Mouse (Mus musculus): ENCODE results near the gene Otop2. TPM values are rescaled to one million over a fixed set of nuclear protein-coding genes. Genes with fewer than 3 reads are reported as not detected.

Otop2 gene
- total and polyA plus RNA-seq, 2 experiments from 2014 or later: 0.13 TPM; not detected in 1

GRCm38 (mm10) chr11:115374695-115375425, 67.9 kb downstream of the Otop2 start:
- Histone ChIP-seq H3K9ac (peak overlapping the region; percentile 72), H3K4me1 (ENCODE audit: insufficient read depth) (peaks cover 6% of the 10 kb centered on the region), H3K4me2 (ENCODE audit: low read depth) (peak overlapping the region; percentile 75), H3K9me3 (ENCODE audit: low read length) (no peaks in the 10 kb centered on the region), H3K36me3 (ENCODE audit: insufficient read depth) (no peaks in the 10 kb centered on the region), H3K4me3 (ENCODE audit: low read depth, low read length) (peak overlapping the region; percentile 39), H3K27me3 (ENCODE audit: insufficient read depth, low read length) (no peaks in the 10 kb centered on the region), H3K27ac (ENCODE audit: low read depth, low read length) (peak overlapping the region; percentile 57)
- DNase-seq (no peak), ATAC-seq (0 out of 2 replicates have a peak, but pooled peaks have one; percentile 12)
- WGBS: 58% methylated on average over 12 of the region's 12 CpGs
- TF ChIP-seq CTCF (IDR thresholded peaks at IDR 0.05; ENCODE audit: low read depth): no peak

- Histone ChIP-seq H3K9me3 (ENCODE audit: low read length) (no peaks in the 10 kb centered on the region), H3K9ac (no peak overlapping the region), H3K27ac (ENCODE audit: low read depth, low read length) (no peak overlapping the region), H3K4me2 (ENCODE audit: low read depth) (no peak overlapping the region), H3K4me3 (ENCODE audit: low read depth, low read length) (no peak overlapping the region), H3K36me3 (ENCODE audit: insufficient read depth) (no peaks in the 10 kb centered on the region), H3K27me3 (ENCODE audit: insufficient read depth, low read length) (no peaks in the 10 kb centered on the region), H3K4me1 (ENCODE audit: insufficient read depth) (peaks cover 6% of the 10 kb centered on the region)
- ATAC-seq (no peak), DNase-seq (no peak)
- 71% methylated on average over 7 of the region's 7 CpGs for WGBS
- no peak for TF ChIP-seq CTCF (IDR thresholded peaks at IDR 0.05; ENCODE audit: low read depth)
Observed at GRCm38 (mm10) chr11:115376722-115377121, 69.8 kb downstream of the Otop2 start.

- no peaks in the 10 kb centered on the region for H3K36me3 ChIP-seq (ENCODE audit: insufficient read depth)
- 92% methylated on average over 4 of the region's 4 CpGs for WGBS
- H3K4me1 ChIP-seq (ENCODE audit: insufficient read depth): peaks cover 6% of the 10 kb centered on the region
- H3K27me3 ChIP-seq (ENCODE audit: insufficient read depth, low read length): no peaks in the 10 kb centered on the region
- DNase-seq (no peak), ATAC-seq (no peak)
- H3K4me2 ChIP-seq (ENCODE audit: low read depth): no peak overlapping the region
- no peak overlapping the region for H3K27ac ChIP-seq (ENCODE audit: low read depth, low read length)
- H3K9ac ChIP-seq: no peak overlapping the region
- H3K4me3 ChIP-seq (ENCODE audit: low read depth, low read length): no peak overlapping the region
- no peaks in the 10 kb centered on the region for H3K9me3 ChIP-seq (ENCODE audit: low read length)
- no peak for TF ChIP-seq CTCF (IDR thresholded peaks at IDR 0.05; ENCODE audit: low read depth)
Observed at GRCm38 (mm10) chr11:115377254-115377653, 70.3 kb downstream of the Otop2 start.

DNA sequence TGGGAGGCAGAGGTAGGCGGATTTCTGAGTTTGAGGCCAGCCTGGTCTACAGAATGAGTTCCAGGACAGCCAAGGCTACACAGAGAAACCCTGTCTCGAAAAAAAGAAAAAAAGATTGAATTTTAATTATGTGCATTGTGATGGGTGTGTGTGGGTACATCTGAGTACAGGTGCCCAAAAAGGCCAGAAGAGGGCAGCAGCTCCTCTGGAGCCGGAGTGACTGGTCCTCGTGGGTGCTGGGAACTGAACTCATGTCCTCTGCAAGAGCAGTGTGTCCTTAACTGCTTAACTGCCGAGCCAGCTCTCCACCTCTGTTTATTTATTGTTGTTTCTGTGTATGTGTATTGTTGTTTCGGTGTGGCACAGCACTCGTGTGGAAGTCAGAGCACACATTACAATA, 70.9 kb downstream of the Otop2 start:
- DNase-seq (no peak), ATAC-seq (no peak)
- Histone ChIP-seq H3K9ac (no peak overlapping the region), H3K36me3 (ENCODE audit: insufficient read depth) (no peaks in the 10 kb centered on the region), H3K27me3 (ENCODE audit: insufficient read depth, low read length) (no peaks in the 10 kb centered on the region), H3K4me1 (ENCODE audit: insufficient read depth) (peaks cover 6% of the 10 kb centered on the region), H3K27ac (ENCODE audit: low read depth, low read length) (no peak overlapping the region), H3K4me3 (ENCODE audit: low read depth, low read length) (no peak overlapping the region), H3K4me2 (ENCODE audit: low read depth) (no peak overlapping the region), H3K9me3 (ENCODE audit: low read length) (no peaks in the 10 kb centered on the region)
- 91% methylated on average over 7 of the region's 7 CpGs for WGBS
- no peak for TF ChIP-seq CTCF (IDR thresholded peaks at IDR 0.05; ENCODE audit: low read depth)

- H3K27me3 ChIP-seq (ENCODE audit: insufficient read depth, low read length): no peaks in the 10 kb centered on the region
- no peaks in the 10 kb centered on the region for H3K36me3 ChIP-seq (ENCODE audit: insufficient read depth)
- no peaks in the 10 kb centered on the region for H3K9me3 ChIP-seq (ENCODE audit: low read length)
- 16% methylated on average over 9 of the region's 9 CpGs for WGBS
- H3K4me2 ChIP-seq (ENCODE audit: low read depth): peak overlapping the region; percentile 76
- peaks cover 18% of the 10 kb centered on the region for H3K4me1 ChIP-seq (ENCODE audit: insufficient read depth)
- no peak for TF ChIP-seq CTCF (IDR thresholded peaks at IDR 0.05; ENCODE audit: low read depth)
- peak overlapping the region; percentile 94 for H3K4me3 ChIP-seq (ENCODE audit: low read depth, low read length)
- no peak for ATAC-seq
- DNase-seq: peak; percentile 29
- H3K27ac ChIP-seq (ENCODE audit: low read depth, low read length): peak overlapping the region; percentile 40; the same call in 1 of the 2 replicates
- peak overlapping the region; percentile 97 for H3K9ac ChIP-seq
Observed at GRCm38 (mm10) chr11:115381276-115381675, 74.3 kb downstream of the Otop2 start.

Other genes starting within 250 kb of the Otop2 start
- gene Cd300e, start 245.0 kb upstream of the Otop2 start, total RNA-seq (2014; rRNA removed): not detected in 2 replicates
- gene Cd300e, start 245.0 kb upstream of the Otop2 start, polyA plus RNA-seq (2015; fragmentation: Nextera tagmentation; extraction: Ambion mirVana): 0.09 TPM in 1 of 2 replicates, not detected in the other
- 0.38 and 0.57 TPM in 2 replicates for gene Rab37, start 215.7 kb upstream of the Otop2 start, total RNA-seq (2014; rRNA removed)
- gene Rab37, start 215.7 kb upstream of the Otop2 start, polyA plus RNA-seq (2015; fragmentation: Nextera tagmentation; extraction: Ambion mirVana): 0.82 and 0.84 TPM in 2 replicates
- 0.24 TPM in 1 of 2 replicates, not detected in the other for gene Cd300lf, start 173.2 kb upstream of the Otop2 start, total RNA-seq (2014; rRNA removed)
- 0.05 and 0.18 TPM in 2 replicates for gene Cd300lf, start 173.2 kb upstream of the Otop2 start, polyA plus RNA-seq (2015; fragmentation: Nextera tagmentation; extraction: Ambion mirVana)
- 44.2 and 48.5 TPM in 2 replicates for gene Slc9a3r1, start 143.8 kb upstream of the Otop2 start, total RNA-seq (2014; rRNA removed)
- 68.4 and 73.9 TPM in 2 replicates for gene Slc9a3r1, start 143.8 kb upstream of the Otop2 start, polyA plus RNA-seq (2015; fragmentation: Nextera tagmentation; extraction: Ambion mirVana)
- 5.4 and 7.6 TPM in 2 replicates for gene Tmem104, start 119.7 kb upstream of the Otop2 start, total RNA-seq (2014; rRNA removed)
- 8.8 and 9.9 TPM in 2 replicates for gene Tmem104, start 119.7 kb upstream of the Otop2 start, polyA plus RNA-seq (2015; fragmentation: Nextera tagmentation; extraction: Ambion mirVana)
- 19.2 and 20.3 TPM in 2 replicates for gene Nat9, start 119.3 kb upstream of the Otop2 start, total RNA-seq (2014; rRNA removed)
- gene Nat9, start 119.3 kb upstream of the Otop2 start, polyA plus RNA-seq (2015; fragmentation: Nextera tagmentation; extraction: Ambion mirVana): 17.7 and 18.6 TPM in 2 replicates
- gene Grin2c, start 39.9 kb upstream of the Otop2 start, total RNA-seq (2014; rRNA removed): 1.5 and 1.6 TPM in 2 replicates
- gene Grin2c, start 39.9 kb upstream of the Otop2 start, polyA plus RNA-seq (2015; fragmentation: Nextera tagmentation; extraction: Ambion mirVana): 0.35 and 0.48 TPM in 2 replicates
- 18.6 and 26.2 TPM in 2 replicates for gene Fdxr, start 30.1 kb upstream of the Otop2 start, total RNA-seq (2014; rRNA removed)
- 14.0 and 16.4 TPM in 2 replicates for gene Fdxr, start 30.1 kb upstream of the Otop2 start, polyA plus RNA-seq (2015; fragmentation: Nextera tagmentation; extraction: Ambion mirVana)
- 3.8 and 6.5 TPM in 2 replicates for gene Fads6, start 9.5 kb upstream of the Otop2 start, total RNA-seq (2014; rRNA removed)
- gene Fads6, start 9.5 kb upstream of the Otop2 start, polyA plus RNA-seq (2015; fragmentation: Nextera tagmentation; extraction: Ambion mirVana): 0.47 and 0.48 TPM in 2 replicates
- gene Ush1g, start 14.9 kb downstream of the Otop2 start, total RNA-seq (2014; rRNA removed): 0.23 and 0.33 TPM in 2 replicates
- 0.06 and 0.09 TPM in 2 replicates for gene Ush1g, start 14.9 kb downstream of the Otop2 start, polyA plus RNA-seq (2015; fragmentation: Nextera tagmentation; extraction: Ambion mirVana)
- 0.31 and 0.48 TPM in 2 replicates for gene Otop3, start 27.6 kb downstream of the Otop2 start, total RNA-seq (2014; rRNA removed)
- gene Otop3, start 27.6 kb downstream of the Otop2 start, polyA plus RNA-seq (2015; fragmentation: Nextera tagmentation; extraction: Ambion mirVana): 0.47 and 0.98 TPM in 2 replicates
- gene Hid1, start 60.6 kb downstream of the Otop2 start, total RNA-seq (2014; rRNA removed): 52.4 and 54.5 TPM in 2 replicates
- 42.8 and 46.6 TPM in 2 replicates for gene Hid1, start 60.6 kb downstream of the Otop2 start, polyA plus RNA-seq (2015; fragmentation: Nextera tagmentation; extraction: Ambion mirVana)
- gene Cdr2l, start 74.8 kb downstream of the Otop2 start, total RNA-seq (2014; rRNA removed): 43.0 and 45.8 TPM in 2 replicates
- 14.4 and 16.9 TPM in 2 replicates for gene Cdr2l, start 74.8 kb downstream of the Otop2 start, polyA plus RNA-seq (2015; fragmentation: Nextera tagmentation; extraction: Ambion mirVana)
- 82.1 and 86.1 TPM in 2 replicates for gene Mrpl58, start 96.6 kb downstream of the Otop2 start, total RNA-seq (2014; rRNA removed)
- 201 and 203 TPM in 2 replicates for gene Mrpl58, start 96.6 kb downstream of the Otop2 start, polyA plus RNA-seq (2015; fragmentation: Nextera tagmentation; extraction: Ambion mirVana)
- gene Atp5h, start 112.8 kb downstream of the Otop2 start, total RNA-seq (2014; rRNA removed): 339 and 418 TPM in 2 replicates
- 808 and 932 TPM in 2 replicates for gene Atp5h, start 112.8 kb downstream of the Otop2 start, polyA plus RNA-seq (2015; fragmentation: Nextera tagmentation; extraction: Ambion mirVana)
- gene Kctd2, start 113.0 kb downstream of the Otop2 start, total RNA-seq (2014; rRNA removed): 31.7 TPM in 2 replicates
- gene Kctd2, start 113.0 kb downstream of the Otop2 start, polyA plus RNA-seq (2015; fragmentation: Nextera tagmentation; extraction: Ambion mirVana): 27.1 and 29.3 TPM in 2 replicates
- gene Trim80, start 133.4 kb downstream of the Otop2 start, total RNA-seq (2014; rRNA removed): not detected in 2 replicates
- not detected in 2 replicates for gene Trim80, start 133.4 kb downstream of the Otop2 start, polyA plus RNA-seq (2015; fragmentation: Nextera tagmentation; extraction: Ambion mirVana)
- gene Slc16a5, start 155.3 kb downstream of the Otop2 start, total RNA-seq (2014; rRNA removed): not detected in 2 replicates
- 0.06 and 0.07 TPM in 2 replicates for gene Slc16a5, start 155.3 kb downstream of the Otop2 start, polyA plus RNA-seq (2015; fragmentation: Nextera tagmentation; extraction: Ambion mirVana)
- gene Armc7, start 168.5 kb downstream of the Otop2 start, total RNA-seq (2014; rRNA removed): 11.2 and 14.2 TPM in 2 replicates
- 8.5 and 11.2 TPM in 2 replicates for gene Armc7, start 168.5 kb downstream of the Otop2 start, polyA plus RNA-seq (2015; fragmentation: Nextera tagmentation; extraction: Ambion mirVana)
- 59.6 and 84.6 TPM in 2 replicates for gene Nt5c, start 184.7 kb downstream of the Otop2 start, total RNA-seq (2014; rRNA removed)
- gene Nt5c, start 184.7 kb downstream of the Otop2 start, polyA plus RNA-seq (2015; fragmentation: Nextera tagmentation; extraction: Ambion mirVana): 136 and 143 TPM in 2 replicates
- 1,009 and 1,140 TPM in 2 replicates for gene Jpt1, start 207.2 kb downstream of the Otop2 start, total RNA-seq (2014; rRNA removed)
- gene Jpt1, start 207.2 kb downstream of the Otop2 start, polyA plus RNA-seq (2015; fragmentation: Nextera tagmentation; extraction: Ambion mirVana): 1,672 and 1,955 TPM in 2 replicates
- 795 and 821 TPM in 2 replicates for gene Sumo2, start 229.1 kb downstream of the Otop2 start, total RNA-seq (2014; rRNA removed)
- 1,185 and 1,251 TPM in 2 replicates for gene Sumo2, start 229.1 kb downstream of the Otop2 start, polyA plus RNA-seq (2015; fragmentation: Nextera tagmentation; extraction: Ambion mirVana)